Mouse (Mus musculus) spleen, postnatal 36 days (tissue): ENCODE measurements around the gene Tmem131l.
A peak's percentile ranks its signal among the peaks of the same experiment; 100 is the strongest.

ENCODE experiments used
- DNase-seq, 2 experiments: peaks; one replicate each; pipeline ENCODE4 v3.0.0; 2022; ENCODE audit warnings: low spot score in 2 of 2, mixed read lengths in 1 of 2

The Tmem131l gene

DNA sequence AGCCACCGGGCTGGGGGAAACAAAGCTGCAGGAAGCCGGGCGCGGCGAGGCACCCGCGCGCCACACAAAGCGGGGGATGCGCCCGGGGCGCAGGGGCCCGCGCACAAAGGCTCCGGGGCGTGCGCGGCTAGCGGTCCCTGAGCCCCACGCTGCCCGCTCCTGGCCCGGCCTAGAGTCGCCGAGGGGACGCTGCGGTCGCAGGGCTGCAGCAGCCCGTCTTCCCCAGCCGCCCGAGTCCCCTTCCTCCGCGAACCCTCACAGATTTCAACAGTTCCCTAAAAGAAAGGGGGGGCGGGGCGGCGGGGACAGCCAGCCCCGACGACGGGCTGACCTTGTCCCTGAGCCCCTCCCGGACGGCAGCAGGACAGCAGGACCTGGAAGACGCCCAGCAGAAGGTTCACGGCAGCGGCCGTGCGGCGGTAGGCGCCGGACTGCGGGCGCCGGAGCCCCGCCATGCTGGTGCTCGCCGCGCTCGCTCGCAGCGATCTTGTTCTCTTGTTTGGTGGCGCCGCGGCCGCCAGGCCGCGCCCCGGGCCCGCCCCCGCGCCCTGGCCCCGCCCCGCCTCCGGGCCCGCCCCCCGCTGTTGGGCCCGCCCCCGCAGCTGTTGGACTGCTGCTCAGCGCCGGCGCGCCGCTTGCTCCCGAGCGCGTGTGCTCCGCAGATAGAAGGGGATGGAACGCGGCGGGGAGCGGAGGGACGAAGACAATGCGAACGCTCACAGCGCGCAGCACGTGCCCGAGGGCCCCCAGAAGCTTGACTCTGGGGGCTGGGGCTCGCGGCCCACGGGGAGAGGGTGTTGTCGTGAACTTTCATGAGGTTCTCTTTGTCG lies at the start of gene Tmem131l:
Tmem131l (minus strand) TSS at position 530 of the 830 bp plus-strand sequence.
- DNase-seq, result peak; percentile 75 to 80

DNA sequence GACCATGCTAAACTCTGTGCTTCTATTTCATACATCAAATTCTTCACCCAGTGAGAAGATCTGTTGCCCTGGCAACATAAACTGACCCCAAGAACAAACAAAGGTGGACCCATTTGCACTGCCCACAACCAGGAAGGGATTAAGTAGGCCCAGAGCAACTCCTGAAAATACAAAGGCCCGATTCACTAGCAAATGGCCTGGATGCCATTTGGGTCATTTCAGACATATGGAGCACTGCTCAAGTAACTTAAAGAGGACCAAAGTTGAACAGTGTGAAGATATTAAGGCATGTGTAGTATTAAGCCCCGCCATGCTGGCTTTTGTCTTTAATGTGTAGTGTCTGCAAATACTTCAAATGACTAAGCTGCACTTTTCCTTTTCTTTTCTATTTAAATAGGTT lies 46.9 kb upstream of the Tmem131l start:
- no peak for DNase-seq

DNA sequence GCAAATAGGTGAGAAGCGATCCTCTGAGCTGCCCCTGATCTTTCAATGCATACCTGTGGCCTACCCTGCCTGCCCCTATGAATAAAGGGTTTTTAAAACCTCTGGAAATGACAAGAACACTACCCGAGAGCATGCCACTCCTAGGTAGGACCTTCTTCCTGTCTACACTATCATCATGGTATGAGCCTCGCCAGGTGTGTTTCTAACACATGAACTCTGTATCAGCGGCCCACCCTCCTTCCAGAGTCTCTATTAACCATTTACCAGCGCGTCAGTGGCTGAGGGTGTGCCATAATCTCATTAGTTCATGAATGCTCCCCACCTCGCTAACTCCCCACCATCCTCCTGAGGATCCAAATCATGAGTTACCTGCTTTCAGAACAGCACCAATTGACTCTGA lies 46.4 kb upstream of the Tmem131l start:
- DNase-seq, result no peak

DNA sequence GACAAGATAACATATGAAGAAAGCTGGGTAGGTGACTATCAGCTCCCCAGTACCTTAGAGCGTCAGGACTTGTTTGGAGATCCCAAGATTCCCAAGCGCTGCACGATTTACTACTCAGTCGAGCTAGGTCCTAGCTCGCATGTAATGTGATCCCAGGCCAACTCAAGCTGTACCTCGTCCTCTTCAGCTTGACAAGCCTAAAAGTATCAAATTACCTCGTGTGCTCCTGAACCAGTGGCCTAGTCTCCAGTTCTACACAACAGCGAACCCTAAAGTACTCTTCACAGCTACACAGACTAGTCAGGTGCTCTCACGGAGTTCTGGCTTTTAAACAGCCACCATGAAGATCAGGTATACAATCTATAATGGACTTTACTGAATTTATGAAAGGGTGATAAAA lies 45.5 kb upstream of the Tmem131l start:
- no peak for DNase-seq

DNA sequence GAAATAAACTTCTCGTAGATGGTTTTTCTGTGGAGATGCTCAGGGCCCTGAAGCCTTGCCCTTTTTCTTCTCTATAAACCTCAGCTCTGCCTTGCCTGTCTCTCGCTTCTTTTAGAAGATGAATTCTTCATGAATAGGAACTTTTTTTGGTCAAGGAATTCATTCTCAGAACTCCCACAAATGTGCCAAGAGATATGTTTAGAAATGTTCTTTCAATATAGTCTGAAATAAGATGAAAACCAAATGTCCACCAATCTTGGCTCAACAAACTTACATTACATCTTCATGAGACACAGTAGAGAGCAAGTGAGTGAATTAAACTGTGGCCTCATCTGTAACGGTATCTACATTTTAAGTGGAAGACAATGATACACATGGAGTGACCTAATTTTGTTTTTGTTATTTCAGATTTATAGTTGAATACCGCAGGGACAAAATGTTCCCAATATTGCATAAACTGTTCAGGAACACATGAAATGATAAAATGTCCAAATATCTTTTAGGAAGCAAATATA lies 41.3 kb upstream of the Tmem131l start:
- DNase-seq, result no peak

DNA sequence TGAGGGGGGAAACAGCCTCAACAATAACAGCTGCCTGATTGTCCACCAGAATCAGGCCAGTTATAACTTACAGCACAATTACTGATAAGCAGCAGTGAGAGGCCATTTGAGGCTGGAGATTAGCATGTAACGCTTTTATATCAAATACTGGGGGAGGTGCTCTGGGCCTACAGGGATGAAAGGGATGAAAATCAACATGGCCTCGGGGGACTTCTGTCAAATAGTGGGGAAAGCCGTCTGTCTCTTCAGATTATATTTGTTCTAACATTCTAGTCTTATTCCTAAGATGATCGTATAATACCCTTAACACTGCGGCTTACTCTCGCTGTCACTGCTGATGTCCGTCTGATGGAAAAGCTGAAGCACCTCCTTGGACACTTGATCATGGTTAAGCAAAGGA lies 40.1 kb upstream of the Tmem131l start:
- no peak for DNase-seq

DNA sequence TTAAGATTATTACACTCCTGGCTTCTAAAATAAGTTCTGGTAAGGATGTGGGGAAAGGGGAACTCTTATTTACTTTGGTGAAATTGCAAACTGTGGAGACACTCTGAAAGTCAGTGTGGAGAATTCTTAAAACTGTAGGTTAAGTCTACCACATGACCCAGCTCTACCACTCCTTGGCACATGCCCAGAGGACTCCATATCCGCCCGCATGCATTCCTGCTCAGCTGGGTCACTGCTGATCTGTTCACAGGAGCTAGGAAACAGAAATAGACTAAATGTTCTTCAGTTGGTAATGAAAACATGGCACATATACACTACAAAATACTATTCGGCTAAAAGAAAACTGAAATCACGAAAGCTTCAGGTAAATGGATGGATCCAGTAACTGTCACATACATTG lies 37.5 kb upstream of the Tmem131l start:
- DNase-seq, result no peak

DNA sequence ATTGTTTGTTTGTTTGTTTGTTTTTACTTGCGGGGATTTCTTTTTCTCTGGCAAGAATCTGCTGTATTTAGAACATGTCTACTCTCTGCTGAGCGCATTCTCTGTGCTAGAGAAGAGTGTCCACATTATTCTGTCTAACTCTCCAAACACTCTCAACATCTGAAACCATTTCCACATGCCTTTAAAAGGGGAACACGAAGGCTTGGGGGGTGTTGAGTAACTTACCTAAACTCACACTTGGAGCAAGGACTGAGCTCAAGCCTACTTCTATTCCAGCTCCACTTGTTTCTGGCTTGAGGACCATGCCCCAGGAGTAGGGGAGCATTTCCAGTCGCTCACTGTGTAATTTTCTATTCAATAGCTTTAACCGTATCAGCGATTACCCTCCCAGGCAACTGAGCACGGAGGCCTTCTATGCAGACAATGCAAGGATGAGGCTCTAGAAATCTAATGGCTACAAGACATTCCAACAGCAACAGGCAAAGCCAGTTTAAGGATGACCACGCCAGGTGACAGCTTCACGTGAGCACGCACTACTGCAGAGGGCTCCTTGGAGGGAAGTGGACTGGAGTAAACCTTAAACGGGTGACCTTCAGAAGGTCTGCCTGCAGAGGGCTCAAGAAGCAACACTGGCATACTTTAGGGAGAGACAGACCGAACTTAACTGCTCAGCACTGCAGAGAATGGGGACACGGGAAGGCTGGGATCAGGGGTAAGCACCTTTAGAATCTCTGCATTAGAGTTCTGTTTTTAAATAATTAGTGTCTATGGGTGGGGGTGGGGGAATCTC lies 36.8 kb upstream of the Tmem131l start:
- DNase-seq, result no peak

DNA sequence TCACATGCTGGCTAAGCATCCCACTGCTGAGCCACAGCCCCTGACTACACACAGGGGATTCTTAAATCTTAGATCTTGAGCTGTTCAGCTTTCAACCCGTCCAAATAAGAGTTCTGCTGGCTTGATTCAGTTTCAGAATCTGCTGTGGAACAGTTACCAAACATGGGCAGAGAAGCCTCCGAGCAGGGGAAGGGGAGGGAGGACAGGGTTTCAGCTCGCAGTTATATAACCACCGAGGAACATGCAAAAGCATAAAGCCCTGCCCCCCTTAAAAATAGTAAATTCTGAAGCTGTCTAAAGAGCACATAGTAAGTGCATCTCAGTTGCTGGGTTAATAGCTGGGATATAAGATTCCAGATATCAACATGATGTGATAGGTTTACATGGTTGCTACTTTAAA lies 35.5 kb upstream of the Tmem131l start:
- peak; percentile 74 to 76 for DNase-seq

DNA sequence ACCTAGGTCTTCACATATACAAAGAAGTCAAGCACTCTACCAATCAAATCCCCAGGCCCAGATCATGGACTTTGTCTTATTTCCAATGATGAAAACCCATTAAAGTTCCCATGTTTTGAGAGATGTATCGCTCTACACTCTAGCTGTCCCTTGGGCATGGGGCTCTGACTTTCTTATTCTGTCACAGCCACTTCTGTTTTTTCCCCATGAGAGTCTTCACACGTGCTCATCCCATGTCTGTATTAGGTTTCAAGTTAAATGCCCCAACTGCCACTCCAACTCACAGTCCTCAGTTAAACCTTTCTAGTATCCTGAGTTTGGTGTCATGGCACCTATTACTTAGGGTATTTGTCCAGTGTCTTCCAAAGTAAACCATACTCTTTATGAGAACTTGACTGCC lies 34.8 kb upstream of the Tmem131l start:
- DNase-seq, result peak; percentile 30 to 56

DNA sequence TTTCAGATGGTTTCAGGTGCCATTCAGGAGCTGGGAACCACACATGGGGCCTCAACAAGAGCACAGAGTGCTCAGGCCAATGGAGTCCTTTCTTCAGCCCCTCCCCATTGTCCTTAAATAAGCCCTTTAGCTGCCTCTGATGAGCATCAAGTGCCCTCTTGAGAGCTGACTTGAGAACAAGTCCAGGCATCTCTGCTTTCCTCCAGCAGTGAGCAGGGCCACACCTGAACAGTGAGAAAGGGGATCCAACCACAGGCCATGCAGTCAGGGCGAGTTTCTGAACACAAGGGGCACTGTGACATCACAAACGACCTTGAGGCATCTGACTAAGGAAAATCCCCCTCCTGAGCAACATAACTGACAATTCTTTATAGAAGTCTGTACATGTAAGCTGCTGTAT lies 31.7 kb upstream of the Tmem131l start:
- DNase-seq, result peak; percentile 45 to 47

DNA sequence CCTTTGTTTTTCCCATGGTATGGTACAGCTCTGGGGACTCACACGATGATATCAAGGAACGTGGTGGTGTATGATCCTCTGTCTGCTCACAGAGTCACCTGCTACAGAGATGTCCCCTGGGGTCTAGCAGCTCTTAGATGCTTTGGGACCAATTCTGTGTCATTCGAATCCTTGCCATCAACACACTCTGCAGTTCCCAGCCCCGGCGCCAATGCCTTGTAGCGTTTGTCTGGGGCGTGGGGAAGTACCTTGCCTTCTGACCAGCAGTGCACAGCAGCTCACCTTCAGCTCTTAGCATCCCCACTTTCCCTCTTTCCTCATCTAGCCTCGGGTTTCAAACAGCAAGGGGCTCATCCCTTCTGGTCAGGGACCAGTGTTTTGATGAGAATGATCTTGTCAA lies 30.8 kb upstream of the Tmem131l start:
- DNase-seq, result no peak

DNA sequence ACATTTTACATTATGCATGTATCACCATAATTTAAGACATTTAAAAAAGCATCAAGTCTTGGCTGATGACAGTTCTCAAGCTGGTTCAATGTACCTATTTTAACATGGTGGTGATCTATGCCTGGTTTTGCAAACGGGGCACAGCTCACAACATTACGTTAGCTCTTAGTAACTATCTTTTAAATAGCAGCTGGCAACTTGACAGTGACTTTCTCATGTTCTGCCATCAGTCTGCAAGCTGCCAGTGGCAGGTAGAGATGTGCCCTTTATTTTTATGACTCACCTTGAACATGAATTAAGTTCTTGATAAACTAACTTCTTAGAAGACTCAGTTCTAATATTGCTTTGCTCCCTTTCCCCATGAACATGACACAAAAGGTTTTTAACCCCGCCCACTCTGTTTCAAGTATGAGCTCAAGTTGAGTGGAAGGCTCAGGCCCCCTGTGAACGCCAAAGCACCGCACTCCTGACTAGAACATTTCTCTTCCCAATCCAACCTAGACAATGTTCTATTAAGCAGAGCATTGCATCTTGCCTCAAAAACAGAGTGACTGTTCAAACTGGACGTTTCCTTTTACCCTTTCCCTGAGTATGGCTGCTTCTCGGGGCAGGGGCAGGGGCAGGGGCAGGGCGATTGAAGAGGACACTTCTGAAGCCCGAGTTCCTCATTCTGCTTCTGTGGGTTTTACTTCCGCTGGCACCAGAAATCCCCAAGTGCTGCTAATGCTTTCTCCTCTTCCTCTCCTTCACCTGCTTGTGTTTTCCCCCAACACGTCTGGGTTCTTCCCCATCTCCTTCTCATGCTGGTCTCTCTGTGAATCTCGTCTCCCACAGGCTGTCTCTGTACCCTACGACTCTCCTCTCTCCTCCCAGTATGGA lies 29.1 kb upstream of the Tmem131l start:
- peak; percentile 86 to 87 for DNase-seq

DNA sequence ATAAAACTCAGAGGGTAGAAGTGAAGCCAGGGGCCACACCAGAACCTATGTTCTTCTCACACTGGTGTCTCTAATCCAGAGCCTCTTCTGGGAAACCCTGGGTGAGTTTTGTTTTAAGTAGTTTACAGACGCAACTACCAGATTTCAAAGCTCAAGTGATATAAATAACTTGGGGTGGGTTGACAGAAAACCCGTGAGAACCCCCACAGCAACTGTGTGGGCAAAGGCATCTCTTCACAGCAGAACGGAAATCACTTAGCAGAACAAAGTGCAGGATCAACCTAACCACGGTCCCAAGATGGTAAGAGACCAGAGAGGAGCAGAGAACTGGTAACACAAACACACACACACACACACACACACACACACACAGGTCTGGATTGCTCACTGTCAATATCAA lies 25.9 kb upstream of the Tmem131l start:
- DNase-seq, result peak; percentile 65 to 74

DNA sequence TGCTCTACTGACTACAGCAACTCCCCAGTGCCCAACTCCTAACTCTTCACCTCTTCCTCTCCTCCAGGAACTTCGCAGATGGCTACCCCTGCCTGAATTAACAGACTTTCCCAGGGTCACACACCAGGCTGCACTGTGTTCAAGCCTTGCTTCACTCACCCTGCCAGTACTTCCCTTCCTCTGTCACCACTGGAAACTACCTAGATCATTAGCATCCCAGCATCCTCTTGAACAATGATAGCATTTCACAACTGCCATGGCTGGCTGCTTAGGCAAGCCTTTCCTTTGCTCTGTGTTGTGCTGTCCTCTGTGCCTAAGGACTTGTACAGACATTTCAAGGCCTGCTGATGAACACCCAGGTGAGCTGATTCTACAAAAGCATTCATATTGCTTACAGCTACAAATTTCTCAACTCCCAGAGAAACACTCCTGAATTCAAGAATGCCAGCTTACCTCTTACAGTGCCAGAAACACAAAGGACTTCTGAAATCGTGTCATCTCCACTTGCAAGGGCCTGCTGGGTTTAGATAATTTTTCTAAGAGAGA lies 23.5 kb upstream of the Tmem131l start:
- DNase-seq, result no peak

DNA sequence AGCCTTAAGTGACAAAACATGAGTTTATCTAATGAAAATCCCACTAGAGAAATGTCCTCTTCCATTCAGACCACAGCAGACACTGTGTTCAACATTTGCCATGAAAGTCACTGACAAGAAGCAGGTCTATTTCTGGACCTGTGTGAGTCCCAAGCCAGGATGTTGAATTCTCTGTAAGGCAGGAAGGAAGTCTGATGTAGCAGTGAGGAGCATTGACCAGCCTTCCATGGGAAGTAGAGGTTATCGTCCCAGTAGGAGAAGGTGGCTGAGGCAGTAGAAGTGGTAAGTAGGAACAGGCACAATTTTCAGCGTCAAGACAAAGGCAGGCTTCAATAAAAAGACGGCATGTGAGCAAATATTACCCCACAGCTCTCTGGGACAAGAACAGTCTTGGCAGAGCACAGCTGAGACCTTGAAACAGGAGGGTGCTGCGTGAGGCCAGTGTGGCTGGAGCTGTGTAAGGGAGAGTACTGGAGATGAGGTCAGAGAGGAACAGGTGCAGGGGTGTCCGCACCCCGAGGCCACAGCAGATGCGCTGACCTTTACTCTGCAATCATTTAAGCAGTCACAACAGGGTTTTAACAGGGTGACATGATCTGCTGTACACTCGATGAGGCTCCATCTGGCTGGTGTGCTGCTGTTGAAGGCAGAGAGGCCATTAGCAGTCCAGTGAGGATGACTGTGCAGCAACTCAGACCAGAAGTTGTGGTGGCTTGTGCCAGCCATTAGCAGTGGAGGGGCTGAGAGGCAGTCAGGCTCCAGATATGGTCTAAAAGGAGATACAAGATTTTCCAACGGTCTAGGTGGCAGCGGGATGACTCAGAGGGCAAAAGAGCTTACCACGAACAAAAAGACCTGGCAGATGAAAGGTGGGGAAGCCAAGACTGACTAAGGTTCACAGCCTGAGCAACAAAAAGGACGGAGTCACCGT lies 21.8 kb upstream of the Tmem131l start:
- no peak for DNase-seq

DNA sequence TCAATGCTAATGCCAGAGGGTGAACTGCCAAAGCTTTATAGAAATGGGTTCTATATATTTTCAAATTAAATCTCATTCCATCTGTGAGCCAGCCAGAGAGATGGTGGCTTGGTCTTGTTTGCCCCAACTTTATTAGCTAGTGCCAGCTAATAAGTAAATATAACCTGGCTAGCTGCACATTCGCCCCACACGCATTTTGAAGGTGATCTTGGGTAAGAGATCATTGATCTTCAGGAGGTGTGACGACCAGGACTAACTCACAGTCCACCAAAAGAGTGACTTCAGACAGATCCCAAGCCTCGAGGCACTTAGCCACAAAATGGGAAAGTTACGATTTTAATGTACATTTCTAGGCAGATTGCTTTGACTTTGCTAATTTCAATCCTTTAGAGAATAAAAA lies 21.0 kb upstream of the Tmem131l start:
- no peak for DNase-seq

DNA sequence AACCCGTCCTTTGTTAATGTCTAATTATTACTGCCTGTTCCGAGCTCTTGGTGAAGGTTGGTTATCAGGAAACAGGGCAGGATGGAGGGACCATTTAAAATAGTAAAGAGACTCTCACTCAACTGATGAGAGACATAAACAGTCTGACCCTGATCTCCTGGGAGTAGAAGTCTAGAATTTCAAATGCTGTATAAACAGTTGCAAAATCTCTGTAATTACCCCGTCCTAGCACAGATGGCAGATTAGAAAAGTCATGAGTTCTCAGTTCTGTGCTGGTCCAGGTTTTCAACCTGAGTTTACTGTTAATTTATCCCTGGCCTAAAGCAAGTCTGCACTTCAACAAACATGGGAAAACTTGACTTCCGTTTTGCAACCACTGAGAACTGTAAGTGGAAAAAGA lies 20.2 kb upstream of the Tmem131l start:
- DNase-seq, result no peak

DNA sequence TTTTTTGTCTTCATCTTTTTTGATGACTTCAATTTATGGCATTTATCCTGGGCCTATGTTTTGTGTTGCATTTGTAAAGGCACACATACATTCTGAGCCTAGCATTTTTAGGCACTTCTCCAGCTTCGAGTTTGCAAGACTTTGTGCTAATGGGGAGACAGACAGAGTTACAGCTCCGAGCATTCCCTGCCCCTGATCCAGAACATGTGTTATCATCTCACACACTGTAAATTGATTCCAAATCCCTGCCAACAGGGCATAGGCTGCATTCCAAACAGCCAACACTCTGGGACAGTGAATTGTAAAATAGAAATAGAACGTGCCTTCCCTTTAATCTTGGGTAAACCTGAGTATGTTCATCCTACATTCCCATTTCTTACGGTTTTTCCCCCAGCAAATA lies 19.7 kb upstream of the Tmem131l start:
- DNase-seq, result no peak

DNA sequence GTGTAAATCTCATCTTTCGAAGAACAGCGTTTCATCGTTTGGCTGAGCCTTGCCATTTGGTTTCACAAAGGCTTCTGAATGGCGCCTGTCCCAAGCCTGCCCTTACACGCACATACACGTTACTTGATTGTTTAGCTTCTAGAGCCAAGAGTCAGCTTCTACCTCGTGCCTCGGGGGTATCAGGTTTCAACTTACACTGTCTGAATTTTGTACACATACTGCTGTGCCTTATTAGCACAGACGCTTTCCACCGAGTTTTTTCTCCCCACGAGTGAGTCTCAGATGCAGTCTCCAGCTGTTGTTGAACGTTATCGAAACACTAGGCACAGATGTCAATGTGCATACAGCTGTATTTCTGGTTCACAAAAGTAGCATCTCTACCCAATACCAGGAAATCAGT lies 19.3 kb upstream of the Tmem131l start:
- DNase-seq, result no peak
